Mouse (Mus musculus) megakaryocyte progenitor cell, adult 5-6 weeks (primary cell): ENCODE data around the gene Plvap. TPM values are rescaled to one million over a fixed set of nuclear protein-coding genes. Genes with fewer than 3 reads are reported as not detected.

Experiments used
- total RNA-seq, 2 experiments: library from RNA; stranded (forward) in 1 of 2; stranded (reverse) in 1 of 2; fragments of 157-497, 149-512 nt in 1 of 2; fragments of 200-1000 nt in 1 of 2; gene quantifications; 2 replicates each; pipeline versions ENCODE4 v1.2.3 to v1.2.4; 2015 to 2017

Plvap gene
- total RNA-seq, 2 experiments from 2014 or later: 0.67 to 0.71 TPM

Other genes starting within 250 kb of the Plvap start
- 29.4 and 30.4 TPM in 2 replicates for gene Myo9b, start 239.0 kb downstream of the Plvap start, total RNA-seq (2015)
- gene Myo9b, start 239.0 kb downstream of the Plvap start, total RNA-seq (2017): 37.6 and 48.7 TPM in 2 replicates
- gene Haus8, start 238.8 kb downstream of the Plvap start, total RNA-seq (2015): 24.9 and 25.4 TPM in 2 replicates
- 62.8 and 66.7 TPM in 2 replicates for gene Haus8, start 238.8 kb downstream of the Plvap start, total RNA-seq (2017)
- gene Use1, start 144.9 kb downstream of the Plvap start, total RNA-seq (2015): 107 and 116 TPM in 2 replicates
- gene Use1, start 144.9 kb downstream of the Plvap start, total RNA-seq (2017): 153 and 165 TPM in 2 replicates
- 6.3 and 8.0 TPM in 2 replicates for gene Ocel1, start 140.5 kb downstream of the Plvap start, total RNA-seq (2015)
- 11.1 and 11.7 TPM in 2 replicates for gene Ocel1, start 140.5 kb downstream of the Plvap start, total RNA-seq (2017)
- 3.6 and 7.6 TPM in 2 replicates for gene Nr2f6, start 129.8 kb downstream of the Plvap start, total RNA-seq (2015)
- 4.3 and 5.6 TPM in 2 replicates for gene Nr2f6, start 129.8 kb downstream of the Plvap start, total RNA-seq (2017)
- not detected in 2 replicates for gene Ushbp1, start 116.0 kb downstream of the Plvap start, total RNA-seq (2015)
- gene Ushbp1, start 116.0 kb downstream of the Plvap start, total RNA-seq (2017): not detected in 2 replicates
- 51.8 and 76.5 TPM in 2 replicates for gene Babam1, start 114.9 kb downstream of the Plvap start, total RNA-seq (2015)
- gene Babam1, start 114.9 kb downstream of the Plvap start, total RNA-seq (2017): 93.7 and 122 TPM in 2 replicates
- gene Ankle1, start 105.7 kb downstream of the Plvap start, total RNA-seq (2015): 13.6 and 19.8 TPM in 2 replicates
- 14.2 and 14.3 TPM in 2 replicates for gene Ankle1, start 105.7 kb downstream of the Plvap start, total RNA-seq (2017)
- 2.3 and 3.1 TPM in 2 replicates for gene Abhd8, start 48.1 kb downstream of the Plvap start, total RNA-seq (2015)
- 8.2 and 8.3 TPM in 2 replicates for gene Abhd8, start 48.1 kb downstream of the Plvap start, total RNA-seq (2017)
- 60.0 and 66.1 TPM in 2 replicates for gene Mrpl34, start 46.8 kb downstream of the Plvap start, total RNA-seq (2015)
- 50.2 and 53.6 TPM in 2 replicates for gene Mrpl34, start 46.8 kb downstream of the Plvap start, total RNA-seq (2017)
- 32.3 and 37.0 TPM in 2 replicates for gene Dda1, start 42.6 kb downstream of the Plvap start, total RNA-seq (2015)
- 14.1 and 14.7 TPM in 2 replicates for gene Dda1, start 42.6 kb downstream of the Plvap start, total RNA-seq (2017)
- gene Ano8, start 25.8 kb downstream of the Plvap start, total RNA-seq (2015): 0.22 and 0.64 TPM in 2 replicates
- 3.1 and 3.6 TPM in 2 replicates for gene Ano8, start 25.8 kb downstream of the Plvap start, total RNA-seq (2017)
- gene Gtpbp3, start 23.6 kb downstream of the Plvap start, total RNA-seq (2015): 5.9 TPM in 2 replicates
- 23.4 and 26.5 TPM in 2 replicates for gene Gtpbp3, start 23.6 kb downstream of the Plvap start, total RNA-seq (2017)
- gene Ccdc194, start 14.0 kb upstream of the Plvap start, total RNA-seq (2015): 0.07 TPM in 1 of 2 replicates, not detected in the other
- not detected in 2 replicates for gene Ccdc194, start 14.0 kb upstream of the Plvap start, total RNA-seq (2017)
- gene Bst2, start 25.7 kb upstream of the Plvap start, total RNA-seq (2015): 11.3 and 15.7 TPM in 2 replicates
- 50.9 and 62.2 TPM in 2 replicates for gene Bst2, start 25.7 kb upstream of the Plvap start, total RNA-seq (2017)
- 45.4 and 49.8 TPM in 2 replicates for gene Mvb12a, start 31.2 kb upstream of the Plvap start, total RNA-seq (2015)
- gene Mvb12a, start 31.2 kb upstream of the Plvap start, total RNA-seq (2017): 65.6 and 76.6 TPM in 2 replicates
- gene Tmem221, start 47.1 kb upstream of the Plvap start, total RNA-seq (2015): 0.17 TPM in 1 of 2 replicates, not detected in the other
- not detected in 2 replicates for gene Tmem221, start 47.1 kb upstream of the Plvap start, total RNA-seq (2017)
- gene Nxnl1, start 54.8 kb upstream of the Plvap start, total RNA-seq (2015): not detected in 2 replicates
- gene Nxnl1, start 54.8 kb upstream of the Plvap start, total RNA-seq (2017): not detected in 2 replicates
- gene Slc27a1, start 57.1 kb upstream of the Plvap start, total RNA-seq (2015): 3.6 TPM in 2 replicates
- 3.5 and 3.8 TPM in 2 replicates for gene Slc27a1, start 57.1 kb upstream of the Plvap start, total RNA-seq (2017)
- 116 and 134 TPM in 2 replicates for gene Pgls, start 80.4 kb upstream of the Plvap start, total RNA-seq (2015)
- 128 and 131 TPM in 2 replicates for gene Pgls, start 80.4 kb upstream of the Plvap start, total RNA-seq (2017)
- gene Fam129c, start 85.9 kb upstream of the Plvap start, total RNA-seq (2015): 6.5 and 10.2 TPM in 2 replicates
- 1.00 and 5.3 TPM in 2 replicates for gene Fam129c, start 85.9 kb upstream of the Plvap start, total RNA-seq (2017)
- gene Colgalt1, start 99.2 kb upstream of the Plvap start, total RNA-seq (2015): 54.0 and 63.0 TPM in 2 replicates
- gene Colgalt1, start 99.2 kb upstream of the Plvap start, total RNA-seq (2017): 62.0 and 67.2 TPM in 2 replicates
- 0.64 and 1.8 TPM in 2 replicates for gene Unc13a, start 160.0 kb upstream of the Plvap start, total RNA-seq (2015)
- 0.79 and 0.98 TPM in 2 replicates for gene Unc13a, start 160.0 kb upstream of the Plvap start, total RNA-seq (2017)
- 9.3 and 11.8 TPM in 2 replicates for gene Jak3, start 164.5 kb upstream of the Plvap start, total RNA-seq (2015)
- 7.7 and 9.9 TPM in 2 replicates for gene Jak3, start 164.5 kb upstream of the Plvap start, total RNA-seq (2017)
- gene Insl3, start 177.5 kb upstream of the Plvap start, total RNA-seq (2015): 7.1 and 7.2 TPM in 2 replicates
- gene Insl3, start 177.5 kb upstream of the Plvap start, total RNA-seq (2017): 1.2 and 1.8 TPM in 2 replicates
- 0.15 and 0.54 TPM in 2 replicates for gene B3gnt3, start 190.0 kb upstream of the Plvap start, total RNA-seq (2015)
- 0.12 and 0.34 TPM in 2 replicates for gene B3gnt3, start 190.0 kb upstream of the Plvap start, total RNA-seq (2017)
- gene Fcho1, start 214.0 kb upstream of the Plvap start, total RNA-seq (2015): 49.8 and 51.5 TPM in 2 replicates
- 83.6 and 91.1 TPM in 2 replicates for gene Fcho1, start 214.0 kb upstream of the Plvap start, total RNA-seq (2017)